Mouse (Mus musculus) kidney, embryonic 15.5 days (tissue): ENCODE results near the gene Hirip3. TPM values are rescaled to one million over a fixed set of nuclear protein-coding genes. Genes with fewer than 3 reads are reported as not detected.

Source experiments
- ATAC-seq: fragments of 200-750 bp; cut with Nextera tagmentation; replicated peaks from 2 replicates; pipeline ENCODE4 v1.8.0; 2017; ENCODE audit warnings: moderate TSS enrichment; ENCODE audit not compliant: low FRiP score
- H3K27ac ChIP-seq: fragments of 300-500 bp; sonication (generic); 2 replicates; pipeline ENCODE4 v1.5.1; 2015; ENCODE audit warnings: mild to moderate bottlenecking, inconsistent platforms
- H3K27me3 ChIP-seq: fragments of 300-500 bp; sonication (generic); 2 replicates; pipeline ENCODE4 v1.6.1; 2015; ENCODE audit warnings: inconsistent platforms
- H3K36me3 ChIP-seq: fragments of 300-500 bp; sonication (generic); 2 replicates; pipeline ENCODE4 v1.6.1; 2015; ENCODE audit warnings: inconsistent platforms
- H3K4me1 ChIP-seq: fragments of 300-500 bp; sonication (generic); 2 replicates; pipeline ENCODE4 v1.6.1; 2015; ENCODE audit warnings: inconsistent platforms
- H3K4me2 ChIP-seq: fragments of 300-500 bp; sonication (generic); 2 replicates; pipeline ENCODE4 v1.6.1; 2015; ENCODE audit warnings: moderate library complexity, mild to moderate bottlenecking, inconsistent platforms
- H3K4me3 ChIP-seq: fragments of 300-500 bp; sonication (generic); replicated peaks from 2 replicates; pipeline ENCODE4 v1.5.1; 2015; ENCODE audit warnings: mild to moderate bottlenecking, inconsistent platforms
- H3K9ac ChIP-seq: fragments of 300-500 bp; sonication (generic); 2 replicates; pipeline ENCODE4 v1.6.1; 2015; ENCODE audit warnings: mild to moderate bottlenecking, inconsistent platforms
- H3K9me3 ChIP-seq: fragments of 300-500 bp; sonication (generic); replicated peaks from 2 replicates; pipeline ENCODE4 v1.6.1; 2016; ENCODE audit warnings: inconsistent platforms
- WGBS: fragments of 180-500 bp; shearing (Covaris S2); methylation state at CpG from one replicate; pipeline ENCODE4 v1.1.7; 2015; ENCODE audit warnings: mixed read lengths; 5-methylcytosine and 5-hydroxymethylcytosine counted together
- polyA plus RNA-seq: library from polyadenylated mRNA; unstranded; fragments of >200 nt; fragmentation: Nextera tagmentation; extraction: Ambion mirVana; gene quantifications from 2 replicates; pipeline ENCODE4 v1.2.1, GENCODE M21; 2015

The Hirip3 gene
- polyA plus RNA-seq, 1 experiment from 2014 or later: 40.1 TPM

DNA sequence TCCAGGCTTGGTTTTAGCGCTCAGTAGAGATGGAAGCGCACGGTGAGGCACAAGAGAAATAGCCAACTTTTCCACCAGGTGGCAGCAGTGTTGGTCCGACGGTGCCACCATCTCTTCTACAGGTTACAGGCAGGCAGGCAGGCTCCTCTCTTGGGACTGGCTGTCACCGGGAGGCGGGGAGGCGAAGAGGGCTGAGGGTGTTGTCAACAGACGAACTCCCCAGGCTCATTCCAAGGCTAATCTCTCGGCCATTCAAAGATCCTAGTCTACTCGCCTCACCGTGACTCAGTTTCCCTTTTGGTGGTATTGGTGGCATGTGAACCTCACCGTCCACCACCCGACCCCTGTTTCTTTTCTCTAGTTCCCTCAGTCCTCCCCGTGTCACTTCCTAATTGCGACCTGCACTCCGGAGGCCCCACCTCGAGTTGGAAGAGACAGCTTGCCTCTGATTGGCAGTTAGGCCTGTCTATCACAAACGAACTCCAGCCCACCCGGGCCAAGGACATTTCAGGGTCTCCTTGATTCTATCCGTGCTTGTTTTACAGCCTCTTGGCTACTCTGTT is 29.7 kb upstream of the Hirip3 start:
- 2% methylated on average over 21 of the region's 21 CpGs for WGBS
- ATAC-seq: peak; percentile 84
- H3K36me3 ChIP-seq: no peaks in the 10 kb centered on the region
- H3K27ac ChIP-seq: peak overlapping the region; percentile 56; the same call in 1 of the 2 replicates
- peaks cover 28% of the 10 kb centered on the region for H3K4me1 ChIP-seq
- peak overlapping the region; percentile 68 for H3K4me2 ChIP-seq
- H3K9me3 ChIP-seq: no peaks in the 10 kb centered on the region
- 0 out of 2 replicates have a peak overlapping the region, but pooled peaks have one; percentile 7 for H3K9ac ChIP-seq
- H3K4me3 ChIP-seq: peak overlapping the region; percentile 42
- peaks cover 21% of the 10 kb centered on the region for H3K27me3 ChIP-seq

DNA sequence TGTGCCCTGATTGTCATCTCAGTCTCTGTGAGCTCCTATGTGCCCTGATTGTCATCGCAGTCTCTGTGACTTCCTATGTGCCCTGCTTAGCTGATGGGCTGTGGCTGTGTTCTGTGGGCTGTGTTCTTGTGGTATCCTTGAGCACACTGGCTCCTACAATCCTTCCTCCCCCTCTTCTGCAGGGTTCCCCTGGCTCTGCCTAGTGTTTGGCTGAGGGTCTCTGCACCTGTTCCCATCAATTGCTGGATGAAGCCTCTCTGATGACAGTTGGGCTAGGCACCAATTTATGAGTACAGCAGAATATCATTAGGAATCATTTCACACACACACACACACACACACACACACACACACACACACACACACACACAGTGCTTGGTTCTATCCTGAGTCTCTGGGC is 28.5 kb upstream of the Hirip3 start:
- Histone ChIP-seq H3K4me3 (no peak overlapping the region), H3K4me2 (no peak overlapping the region), H3K36me3 (no peaks in the 10 kb centered on the region), H3K9me3 (no peaks in the 10 kb centered on the region), H3K9ac (no peak overlapping the region), H3K4me1 (peaks cover 28% of the 10 kb centered on the region), H3K27me3 (peaks cover 21% of the 10 kb centered on the region), H3K27ac (no peak overlapping the region)
- ATAC-seq: no peak
- WGBS: 93% methylated on average over 1 of the region's 1 CpGs

GRCm38 (mm10) chr7:126843276-126843675 is 18.5 kb upstream of the Hirip3 start:
- H3K4me3 ChIP-seq: no peak overlapping the region
- H3K4me2 ChIP-seq: no peak overlapping the region
- WGBS: 81% methylated on average over 9 of the region's 9 CpGs
- no peak overlapping the region for H3K9ac ChIP-seq
- H3K27ac ChIP-seq: no peak overlapping the region
- ATAC-seq: no peak
- no peaks in the 10 kb centered on the region for H3K36me3 ChIP-seq
- H3K9me3 ChIP-seq: 0 out of 2 replicates have a peak, but pooled peaks cover 4% of the 10 kb centered on the region
- H3K27me3 ChIP-seq: peaks cover 11% of the 10 kb centered on the region
- peaks cover 13% of the 10 kb centered on the region for H3K4me1 ChIP-seq

- Histone ChIP-seq H3K4me2 (no peak overlapping the region), H3K9ac (no peak overlapping the region), H3K4me1 (peaks cover 25% of the 10 kb centered on the region), H3K27me3 (peaks cover 28% of the 10 kb centered on the region), H3K4me3 (no peak overlapping the region), H3K27ac (no peak overlapping the region), H3K9me3 (0 out of 2 replicates have a peak, but pooled peaks cover 4% of the 10 kb centered on the region), H3K36me3 (no peaks in the 10 kb centered on the region)
- no peak for ATAC-seq
- WGBS: 92% methylated on average over 2 of the region's 2 CpGs
These were observed 16.3 kb upstream of the Hirip3 start for GRCm38 (mm10) chr7:126845516-126845915.

GRCm38 (mm10) chr7:126847116-126847420 is 14.7 kb upstream of the Hirip3 start, which contains the start of gene Doc2a:
TSS of gene Doc2a (plus strand) at chr7:126847416.
- H3K4me3 ChIP-seq: peak within 1 kb of the TSS; percentile 63
- 35% methylated on average over 4 of the region's 4 CpGs for WGBS
- peak within 1 kb of the TSS; percentile 62 for H3K9ac ChIP-seq
- H3K4me2 ChIP-seq: peak within 1 kb of the TSS; percentile 99
- peaks cover 35% of the 10 kb centered on the region for H3K4me1 ChIP-seq
- peaks cover 8% of the 10 kb centered on the region; the same call in 1 of the 2 replicates for H3K36me3 ChIP-seq
- H3K9me3 ChIP-seq: no peaks in the 10 kb centered on the region
- H3K27me3 ChIP-seq: peaks cover 28% of the 10 kb centered on the region
- no peak for ATAC-seq
- H3K27ac ChIP-seq: no peak within 1 kb of the TSS

- Histone ChIP-seq H3K27me3 (peaks cover 28% of the 10 kb centered on the region), H3K4me2 (peak overlapping the region; percentile 99), H3K4me1 (peaks cover 35% of the 10 kb centered on the region), H3K4me3 (peak overlapping the region; percentile 63), H3K27ac (no peak overlapping the region), H3K9ac (peak overlapping the region; percentile 62), H3K9me3 (no peaks in the 10 kb centered on the region), H3K36me3 (peaks cover 14% of the 10 kb centered on the region)
- WGBS: 1% methylated on average over 70 of the region's 74 CpGs
- peak; percentile 46 for ATAC-seq
These were observed 14.1 kb upstream of the Hirip3 start for GRCm38 (mm10) chr7:126847421-126848398.

- H3K27me3 ChIP-seq: peaks cover 28% of the 10 kb centered on the region
- peak overlapping the region; percentile 63 for H3K4me3 ChIP-seq
- no peaks in the 10 kb centered on the region for H3K9me3 ChIP-seq
- peak overlapping the region; percentile 99 for H3K4me2 ChIP-seq
- peaks cover 25% of the 10 kb centered on the region for H3K36me3 ChIP-seq
- WGBS: 21% methylated on average over 10 of the region's 10 CpGs
- no peak overlapping the region for H3K27ac ChIP-seq
- peak overlapping the region; percentile 62; the same call in 1 of the 2 replicates for H3K9ac ChIP-seq
- H3K4me1 ChIP-seq: peaks cover 42% of the 10 kb centered on the region
- no peak for ATAC-seq
These were observed 13.0 kb upstream of the Hirip3 start for GRCm38 (mm10) chr7:126848794-126849193.

- no peak for ATAC-seq
- Histone ChIP-seq H3K4me3 (no peak overlapping the region), H3K4me2 (no peak overlapping the region), H3K36me3 (peaks cover 38% of the 10 kb centered on the region), H3K4me1 (peaks cover 42% of the 10 kb centered on the region), H3K27me3 (peaks cover 28% of the 10 kb centered on the region), H3K27ac (no peak overlapping the region), H3K9ac (no peak overlapping the region), H3K9me3 (no peaks in the 10 kb centered on the region)
- 83% methylated on average over 6 of the region's 6 CpGs for WGBS
These were observed 11.6 kb upstream of the Hirip3 start for GRCm38 (mm10) chr7:126850161-126850560.

DNA sequence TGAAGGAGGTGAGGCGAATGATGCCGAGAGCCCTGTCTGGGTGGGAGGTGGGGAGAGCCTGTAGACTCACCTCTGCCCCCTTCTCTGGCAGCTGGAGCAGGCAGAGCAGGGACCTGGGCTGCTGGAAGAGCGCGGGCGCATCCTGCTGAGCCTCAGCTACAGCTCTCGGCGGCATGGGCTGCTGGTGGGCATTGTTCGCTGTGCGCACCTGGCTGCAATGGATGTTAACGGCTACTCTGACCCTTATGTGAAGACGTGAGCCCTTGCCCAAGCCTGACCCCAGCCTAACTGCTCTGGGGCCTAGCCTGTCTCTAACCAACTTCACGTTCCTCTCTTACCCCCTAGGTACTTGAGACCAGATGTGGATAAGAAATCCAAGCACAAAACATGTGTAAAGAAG is 10.6 kb upstream of the Hirip3 start:
- Histone ChIP-seq H3K4me1 (peaks cover 42% of the 10 kb centered on the region), H3K36me3 (peaks cover 48% of the 10 kb centered on the region), H3K4me2 (no peak overlapping the region), H3K9me3 (no peaks in the 10 kb centered on the region), H3K27ac (no peak overlapping the region), H3K9ac (no peak overlapping the region), H3K27me3 (peaks cover 28% of the 10 kb centered on the region), H3K4me3 (no peak overlapping the region)
- ATAC-seq: no peak
- WGBS: 37% methylated on average over 12 of the region's 12 CpGs

GRCm38 (mm10) chr7:126853454-126853853 is 8.3 kb upstream of the Hirip3 start:
- peaks cover 70% of the 10 kb centered on the region for H3K36me3 ChIP-seq
- ATAC-seq: no peak
- 61% methylated on average over 5 of the region's 5 CpGs for WGBS

DNA sequence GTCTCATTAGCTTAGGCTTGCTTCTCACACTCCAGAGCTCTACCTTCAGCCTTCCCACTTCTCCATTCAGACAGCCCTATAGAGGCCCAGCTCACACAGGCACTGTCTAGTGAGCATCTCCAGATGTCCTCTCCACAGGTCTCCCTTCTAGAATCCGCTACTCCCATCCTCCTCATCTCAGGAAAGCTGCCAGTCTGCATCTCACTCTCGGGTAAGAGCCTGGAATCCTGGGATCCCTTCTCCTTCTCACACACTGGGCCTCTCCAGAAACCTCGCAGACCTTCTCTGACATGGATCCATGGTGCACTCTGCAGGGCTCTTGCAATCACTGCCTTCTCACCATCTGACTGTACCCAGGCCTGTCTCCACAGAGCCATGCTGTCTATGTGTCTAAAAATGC is 6.1 kb upstream of the Hirip3 start:
- no peak for ATAC-seq
- WGBS: 84% methylated on average over 3 of the region's 3 CpGs
- no peak overlapping the region for H3K4me2 ChIP-seq
- H3K9me3 ChIP-seq: no peaks in the 10 kb centered on the region
- peaks cover 90% of the 10 kb centered on the region for H3K36me3 ChIP-seq
- H3K4me1 ChIP-seq: peaks cover 26% of the 10 kb centered on the region
- no peak overlapping the region for H3K9ac ChIP-seq
- H3K27ac ChIP-seq: no peak overlapping the region
- H3K27me3 ChIP-seq: no peaks in the 10 kb centered on the region
- no peak overlapping the region for H3K4me3 ChIP-seq

More at GRCm38 (mm10) chr7:126853454-126853853, 8.3 kb upstream of the Hirip3 start:
- Histone ChIP-seq H3K27ac (no peak overlapping the region), H3K9ac (no peak overlapping the region), H3K9me3 (no peaks in the 10 kb centered on the region), H3K27me3 (peaks cover 15% of the 10 kb centered on the region), H3K4me3 (no peak overlapping the region), H3K4me2 (no peak overlapping the region), H3K4me1 (peaks cover 32% of the 10 kb centered on the region)
